Mouse (Mus musculus): ENCODE results near the gene Cep131.

- TF ChIP-seq GATA1 (IDR thresholded peaks at IDR 0.05; ENCODE audit: borderline replicate concordance, low read length) (no peak), FLI1 (IDR thresholded peaks at IDR 0.05; ENCODE audit: low read length) (no peak)
These were observed 31.0 kb upstream of the Cep131 start for GRCm38 (mm10) chr11:120117626-120118025.

Data from megakaryocyte, embryonic 14.5 days (primary cell).